Mouse (Mus musculus) bone marrow macrophage, adult 2 months (primary cell): Measurements from ENCODE around the gene Hipk3.

Experiments used
- CTCF ChIP-seq: IDR thresholded peaks from 2 replicates; pipeline ENCODE4 v1.5.1; 2012; ENCODE audit warnings: low read depth, mild to moderate bottlenecking, low read length, moderate library complexity
- POLR2A ChIP-seq: IDR thresholded peaks from 2 replicates; pipeline ENCODE4 v1.6.1; 2012; ENCODE audit warnings: mild to moderate bottlenecking, low read depth, low read length, borderline replicate concordance

GRCm38 (mm10) chr2:104431067-104431466, 63.2 kb downstream of the Hipk3 start:
- no peak for TF ChIP-seq CTCF
- TF ChIP-seq POLR2A = no peak
